Mouse (Mus musculus) cerebellum, adult (tissue): ENCODE measurements at regions not wholly inside any gene's neighbourhood (a gene's known extent, or its start where the extent isn't known, plus 50 kb on each side); places are given as distances from the start of the nearest gene placed in this dataset.

Experiments
- ATAC-seq: cut with Nextera tagmentation; 2 replicates; pipeline ENCODE4 v1.9.2; 2017; ENCODE audit warnings: mild to moderate bottlenecking, moderate library complexity, mixed read lengths; ENCODE audit not compliant: insufficient number of reproducible peaks, low FRiP score, low TSS enrichment

- ATAC-seq = peak; percentile 76
Observed at GRCm38 (mm10) chr17:81189996-81190395, 125.1 kb upstream of the Thumpd2 start.

GRCm38 (mm10) chr17:81185685-81186084, 120.8 kb upstream of the Thumpd2 start:
- ATAC-seq = no peak

- ATAC-seq = no peak
Observed at GRCm38 (mm10) chr17:81180813-81181424, 116.0 kb upstream of the Thumpd2 start.

GRCm38 (mm10) chr17:81176306-81176705, 111.4 kb upstream of the Thumpd2 start:
- ATAC-seq = no peak

GRCm38 (mm10) chr17:81175877-81176276, 111.0 kb upstream of the Thumpd2 start:
- ATAC-seq = no peak

- ATAC-seq = no peak
Observed at GRCm38 (mm10) chr17:81172943-81173342, 108.1 kb upstream of the Thumpd2 start.

GRCm38 (mm10) chr17:81169118-81169517, 104.2 kb upstream of the Thumpd2 start:
- ATAC-seq = no peak

GRCm38 (mm10) chr17:81150730-81151129, 85.8 kb upstream of the Thumpd2 start:
- ATAC-seq = no peak

GRCm38 (mm10) chr17:81134702-81135101, 69.8 kb upstream of the Thumpd2 start:
- ATAC-seq = no peak

GRCm38 (mm10) chr17:81133227-81133626, 68.3 kb upstream of the Thumpd2 start:
- no peak; the same call in 1 of the 2 replicates for ATAC-seq
